Mouse (Mus musculus): Measurements from ENCODE around the gene Srrm3.

Gene Srrm3

GRCm38 (mm10) chr5:135869661-135870423, 63.2 kb downstream of the Srrm3 start:
- CTCF ChIA-PET, result no interaction called here

- CTCF ChIA-PET, result no interaction called here
Observed at GRCm38 (mm10) chr5:135870505-135870904, 63.8 kb downstream of the Srrm3 start.

GRCm38 (mm10) chr5:135872996-135873395, 66.3 kb downstream of the Srrm3 start:
- CTCF ChIA-PET, result interaction anchor here (0.5 kb wide), 1 partner anchor 1772 kb away, joined by 3 read pairs; no protein-coding TSS in a partner anchor

- CTCF ChIA-PET, result no interaction called here
Observed at GRCm38 (mm10) chr5:135873753-135874152, 67.1 kb downstream of the Srrm3 start.

GRCm38 (mm10) chr5:135877180-135877579, 70.5 kb downstream of the Srrm3 start:
- CTCF ChIA-PET, result interaction anchor here (0.6 to 1.5 kb wide), 2 partner anchors 18 to 21 kb away, joined by 5 to 7 read pairs; no protein-coding TSS in a partner anchor

- CTCF ChIA-PET, result interaction anchor here (0.6 to 1.5 kb wide), 2 partner anchors 19 to 20 kb away, joined by 5 to 7 read pairs; no protein-coding TSS in a partner anchor
Observed at GRCm38 (mm10) chr5:135877831-135878231, 71.1 kb downstream of the Srrm3 start.

GRCm38 (mm10) chr5:135879449-135880158, 72.9 kb downstream of the Srrm3 start:
- CTCF ChIA-PET, result no interaction called here

GRCm38 (mm10) chr5:135884641-135885040, 78.0 kb downstream of the Srrm3 start:
- CTCF ChIA-PET, result no interaction called here

- CTCF ChIA-PET, result interaction anchor here (0.6 kb wide), 1 partner anchor 213 kb away, joined by 4 read pairs; no protein-coding TSS in a partner anchor
Observed at GRCm38 (mm10) chr5:135887675-135888102, 81.0 kb downstream of the Srrm3 start, which contains the start of gene Hspb1. Hspb1 (plus strand) TSS chr5:135887919.

- CTCF ChIA-PET, result interaction anchor here (0.6 to 0.7 kb wide), 2 partner anchors 72 to 212 kb away, joined by 4 to 10 read pairs; no protein-coding TSS in a partner anchor
Observed at GRCm38 (mm10) chr5:135888405-135889215, 81.9 kb downstream of the Srrm3 start.

GRCm38 (mm10) chr5:135890323-135890722, 83.6 kb downstream of the Srrm3 start:
- CTCF ChIA-PET, result interaction anchor here (1.1 kb wide), 1 partner anchor 8 kb away, joined by 19 read pairs; no protein-coding TSS in a partner anchor

GRCm38 (mm10) chr5:135890920-135891319, 84.2 kb downstream of the Srrm3 start:
- CTCF ChIA-PET, result no interaction called here

GRCm38 (mm10) chr5:135892589-135893351, 86.1 kb downstream of the Srrm3 start:
- CTCF ChIA-PET, result interaction anchor here (0.6 kb wide), 1 partner anchor 1419 kb away, joined by 4 read pairs; no protein-coding TSS in a partner anchor

- CTCF ChIA-PET, result no interaction called here
Observed at GRCm38 (mm10) chr5:135894958-135895357, 88.3 kb downstream of the Srrm3 start.

GRCm38 (mm10) chr5:135898028-135898427, 91.3 kb downstream of the Srrm3 start:
- CTCF ChIA-PET, result interaction anchor here (0.6 to 0.8 kb wide), 4 partner anchors 8 to 528 kb away, joined by 4 to 28 read pairs (median 12); partner anchors contain the start of gene Nsun5

GRCm38 (mm10) chr5:135898995-135899394, 92.3 kb downstream of the Srrm3 start:
- CTCF ChIA-PET, result interaction anchor here (0.8 kb wide), 2 partner anchors 9 to 529 kb away, joined by 19 to 28 read pairs; partner anchors contain the start of gene Nsun5

GRCm38 (mm10) chr5:135899833-135900232, 93.1 kb downstream of the Srrm3 start:
- CTCF ChIA-PET, result no interaction called here

GRCm38 (mm10) chr5:135900701-135901100, 94.0 kb downstream of the Srrm3 start:
- CTCF ChIA-PET, result interaction anchor here (0.5 kb wide), 1 partner anchor 148 kb away, joined by 3 read pairs; no protein-coding TSS in a partner anchor

- CTCF ChIA-PET, result interaction anchor here (0.5 kb wide), 1 partner anchor 147 kb away, joined by 3 read pairs; no protein-coding TSS in a partner anchor
Observed at GRCm38 (mm10) chr5:135901354-135902095, 94.8 kb downstream of the Srrm3 start.

GRCm38 (mm10) chr5:135903058-135903457, 96.4 kb downstream of the Srrm3 start:
- CTCF ChIA-PET, result no interaction called here

Measured in spleen, embryonic (tissue).